Mouse (Mus musculus): ENCODE results near the gene Rhog. TPM values are rescaled to one million over a fixed set of nuclear protein-coding genes. Genes with fewer than 3 reads are reported as not detected.

Rhog gene
- polyA plus RNA-seq, 1 experiment from 2014 or later: 32.2 TPM

GRCm38 (mm10) chr7:102239591-102239990, 16.3 kb downstream of the Rhog start:
- ATAC-seq (replicated peaks; ENCODE audit: low FRiP score) (no peak), DNase-seq (ENCODE audit: low spot score) (no peak)
- H3K4me2 ChIP-seq (ENCODE audit: low read depth, low read length, severe bottlenecking): no peak overlapping the region
- no peaks in the 10 kb centered on the region for H3K27me3 ChIP-seq (ENCODE audit: control insufficient read depth, insufficient read depth, low read length)
- H3K9me3 ChIP-seq (ENCODE audit: control insufficient read depth, low read length): no peaks in the 10 kb centered on the region
- no peak overlapping the region for H3K27ac ChIP-seq (ENCODE audit: low read depth, low read length)
- H3K4me3 ChIP-seq (ENCODE audit: low read depth, low read length): no peak overlapping the region
- H3K36me3 ChIP-seq (ENCODE audit: control insufficient read depth, insufficient read depth, low read length): no peaks in the 10 kb centered on the region; the same call in 1 of the 2 replicates
- no peak overlapping the region for H3K9ac ChIP-seq (ENCODE audit: low read length)
- 93% methylated on average over 16 of the region's 16 CpGs for WGBS
- H3K4me1 ChIP-seq (replicated peaks; ENCODE audit: control insufficient read depth, insufficient read depth, low read length): no peaks in the 10 kb centered on the region

- Histone ChIP-seq H3K9ac (ENCODE audit: low read length) (no peak overlapping the region), H3K27me3 (ENCODE audit: control insufficient read depth, insufficient read depth, low read length) (no peaks in the 10 kb centered on the region), H3K4me2 (ENCODE audit: low read depth, low read length, severe bottlenecking) (no peak overlapping the region), H3K27ac (ENCODE audit: low read depth, low read length) (no peak overlapping the region), H3K9me3 (ENCODE audit: control insufficient read depth, low read length) (no peaks in the 10 kb centered on the region), H3K4me1 (replicated peaks; ENCODE audit: control insufficient read depth, insufficient read depth, low read length) (no peaks in the 10 kb centered on the region), H3K36me3 (ENCODE audit: control insufficient read depth, insufficient read depth, low read length) (no peaks in the 10 kb centered on the region; the same call in 1 of the 2 replicates), H3K4me3 (ENCODE audit: low read depth, low read length) (no peak overlapping the region)
- DNase-seq (ENCODE audit: low spot score) (no peak), ATAC-seq (replicated peaks; ENCODE audit: low FRiP score) (no peak)
- 93% methylated on average over 8 of the region's 8 CpGs for WGBS
These were observed 17.1 kb downstream of the Rhog start for GRCm38 (mm10) chr7:102238686-102239286.

DNA sequence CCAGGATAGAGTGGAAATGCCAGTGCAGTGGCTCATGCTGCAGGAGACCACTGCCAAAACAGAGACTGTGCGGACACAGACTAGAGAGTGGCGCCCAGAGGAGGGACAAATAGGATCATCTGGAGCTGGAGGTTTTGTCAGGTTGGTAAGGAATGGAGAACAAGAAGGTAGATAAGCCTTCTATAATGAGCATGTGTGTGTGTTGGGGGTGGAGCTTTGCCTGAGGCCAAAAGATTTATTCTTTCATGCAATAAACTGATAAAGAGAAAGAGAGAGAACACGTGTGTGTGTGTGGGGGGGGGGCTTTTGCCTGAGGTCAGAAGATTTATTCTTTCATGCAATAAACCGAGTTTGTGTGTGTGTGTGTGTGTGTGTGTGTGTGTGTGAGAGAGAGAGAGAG, 22.8 kb downstream of the Rhog start:
- 85% methylated on average over 4 of the region's 4 CpGs for WGBS
- no peak for DNase-seq (ENCODE audit: low spot score)

GRCm38 (mm10) chr7:102229814-102230213, 26.0 kb downstream of the Rhog start:
- Histone ChIP-seq H3K9me3 (ENCODE audit: control insufficient read depth, low read length) (no peaks in the 10 kb centered on the region), H3K27ac (ENCODE audit: low read depth, low read length) (no peak overlapping the region), H3K27me3 (ENCODE audit: control insufficient read depth, insufficient read depth, low read length) (no peaks in the 10 kb centered on the region), H3K9ac (ENCODE audit: low read length) (no peak overlapping the region), H3K36me3 (ENCODE audit: control insufficient read depth, insufficient read depth, low read length) (no peaks in the 10 kb centered on the region), H3K4me3 (ENCODE audit: low read depth, low read length) (no peak overlapping the region), H3K4me1 (replicated peaks; ENCODE audit: control insufficient read depth, insufficient read depth, low read length) (no peaks in the 10 kb centered on the region), H3K4me2 (ENCODE audit: low read depth, low read length, severe bottlenecking) (no peak overlapping the region)
- ATAC-seq (replicated peaks; ENCODE audit: low FRiP score) (no peak), DNase-seq (ENCODE audit: low spot score) (no peak)
- 96% methylated on average over 6 of the region's 6 CpGs for WGBS

More for the DNA sequence above, 22.8 kb downstream of the Rhog start:
- Histone ChIP-seq H3K9me3 (ENCODE audit: control insufficient read depth, low read length) (no peaks in the 10 kb centered on the region), H3K9ac (ENCODE audit: low read length) (no peak overlapping the region), H3K4me2 (ENCODE audit: low read depth, low read length, severe bottlenecking) (no peak overlapping the region), H3K4me1 (replicated peaks; ENCODE audit: control insufficient read depth, insufficient read depth, low read length) (no peaks in the 10 kb centered on the region), H3K27ac (ENCODE audit: low read depth, low read length) (no peak overlapping the region), H3K4me3 (ENCODE audit: low read depth, low read length) (no peak overlapping the region), H3K36me3 (ENCODE audit: control insufficient read depth, insufficient read depth, low read length) (no peaks in the 10 kb centered on the region; the same call in 1 of the 2 replicates), H3K27me3 (ENCODE audit: control insufficient read depth, insufficient read depth, low read length) (no peaks in the 10 kb centered on the region)
- no peak for ATAC-seq (replicated peaks; ENCODE audit: low FRiP score)

DNA sequence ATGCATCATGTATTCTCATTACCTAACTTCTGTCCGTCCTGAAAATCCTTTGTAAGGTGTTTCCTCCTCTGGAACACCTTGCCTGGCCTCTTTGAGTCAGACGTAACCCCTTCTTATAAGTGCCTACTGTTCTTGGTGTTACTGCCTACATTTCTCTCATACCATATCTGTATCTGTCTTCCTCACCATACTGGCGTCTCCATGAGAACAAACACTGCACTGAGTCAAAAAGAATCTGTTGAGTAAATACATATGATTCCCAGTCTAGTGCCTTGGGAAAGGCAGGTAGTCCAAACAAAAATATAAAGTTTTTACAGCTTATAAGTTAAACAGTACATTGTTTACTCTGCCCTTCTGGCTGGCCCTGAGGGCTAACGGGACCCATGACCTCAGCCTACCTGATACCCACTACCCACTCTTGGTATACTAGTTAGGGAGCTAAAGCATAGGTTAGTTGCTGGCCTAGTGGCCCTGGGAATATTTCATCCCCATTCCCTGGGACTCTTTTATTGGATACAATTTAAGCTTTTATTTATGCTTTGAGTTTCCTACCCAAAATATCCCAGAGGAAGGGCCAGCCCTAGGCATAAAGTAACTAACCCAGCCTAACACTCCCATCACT, 27.7 kb downstream of the Rhog start:
- Histone ChIP-seq H3K4me1 (replicated peaks; ENCODE audit: control insufficient read depth, insufficient read depth, low read length) (no peaks in the 10 kb centered on the region; the same call in 1 of the 2 replicates), H3K9ac (ENCODE audit: low read length) (no peak overlapping the region), H3K9me3 (ENCODE audit: control insufficient read depth, low read length) (no peaks in the 10 kb centered on the region), H3K4me3 (ENCODE audit: low read depth, low read length) (no peak overlapping the region), H3K36me3 (ENCODE audit: control insufficient read depth, insufficient read depth, low read length) (no peaks in the 10 kb centered on the region), H3K27ac (ENCODE audit: low read depth, low read length) (no peak overlapping the region), H3K4me2 (ENCODE audit: low read depth, low read length, severe bottlenecking) (no peak overlapping the region), H3K27me3 (ENCODE audit: control insufficient read depth, insufficient read depth, low read length) (no peaks in the 10 kb centered on the region)
- DNase-seq (ENCODE audit: low spot score) (no peak), ATAC-seq (replicated peaks; ENCODE audit: low FRiP score) (no peak)
- 94% methylated on average over 4 of the region's 4 CpGs for WGBS

DNA sequence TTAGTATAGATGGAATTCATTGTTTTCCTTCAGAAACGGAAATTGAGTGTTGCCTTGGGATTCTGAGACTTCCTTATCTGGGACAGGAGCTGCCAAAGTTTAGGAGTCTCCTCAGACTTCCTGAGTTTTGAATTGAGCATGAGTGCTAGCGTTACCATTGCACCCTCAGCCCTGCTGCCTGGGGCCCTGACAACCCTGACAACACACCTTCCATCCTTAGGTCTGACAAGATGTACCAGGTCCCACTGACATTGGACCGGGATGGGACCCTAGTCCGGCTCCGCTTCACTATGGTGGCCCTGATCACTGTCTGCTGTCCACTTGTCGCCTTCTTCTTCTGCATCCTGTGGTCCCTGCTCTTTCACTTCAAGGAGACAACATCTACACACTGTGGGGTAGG, 29.8 kb downstream of the Rhog start:
- Histone ChIP-seq H3K27me3 (ENCODE audit: control insufficient read depth, insufficient read depth, low read length) (no peaks in the 10 kb centered on the region), H3K4me2 (ENCODE audit: low read depth, low read length, severe bottlenecking) (no peak overlapping the region), H3K9ac (ENCODE audit: low read length) (no peak overlapping the region), H3K4me3 (ENCODE audit: low read depth, low read length) (no peak overlapping the region), H3K27ac (ENCODE audit: low read depth, low read length) (no peak overlapping the region), H3K9me3 (ENCODE audit: control insufficient read depth, low read length) (no peaks in the 10 kb centered on the region), H3K4me1 (replicated peaks; ENCODE audit: control insufficient read depth, insufficient read depth, low read length) (peaks cover 4% of the 10 kb centered on the region; the same call in 1 of the 2 replicates), H3K36me3 (ENCODE audit: control insufficient read depth, insufficient read depth, low read length) (no peaks in the 10 kb centered on the region)
- WGBS: 95% methylated on average over 6 of the region's 6 CpGs
- ATAC-seq (replicated peaks; ENCODE audit: low FRiP score) (no peak), DNase-seq (ENCODE audit: low spot score) (no peak)

DNA sequence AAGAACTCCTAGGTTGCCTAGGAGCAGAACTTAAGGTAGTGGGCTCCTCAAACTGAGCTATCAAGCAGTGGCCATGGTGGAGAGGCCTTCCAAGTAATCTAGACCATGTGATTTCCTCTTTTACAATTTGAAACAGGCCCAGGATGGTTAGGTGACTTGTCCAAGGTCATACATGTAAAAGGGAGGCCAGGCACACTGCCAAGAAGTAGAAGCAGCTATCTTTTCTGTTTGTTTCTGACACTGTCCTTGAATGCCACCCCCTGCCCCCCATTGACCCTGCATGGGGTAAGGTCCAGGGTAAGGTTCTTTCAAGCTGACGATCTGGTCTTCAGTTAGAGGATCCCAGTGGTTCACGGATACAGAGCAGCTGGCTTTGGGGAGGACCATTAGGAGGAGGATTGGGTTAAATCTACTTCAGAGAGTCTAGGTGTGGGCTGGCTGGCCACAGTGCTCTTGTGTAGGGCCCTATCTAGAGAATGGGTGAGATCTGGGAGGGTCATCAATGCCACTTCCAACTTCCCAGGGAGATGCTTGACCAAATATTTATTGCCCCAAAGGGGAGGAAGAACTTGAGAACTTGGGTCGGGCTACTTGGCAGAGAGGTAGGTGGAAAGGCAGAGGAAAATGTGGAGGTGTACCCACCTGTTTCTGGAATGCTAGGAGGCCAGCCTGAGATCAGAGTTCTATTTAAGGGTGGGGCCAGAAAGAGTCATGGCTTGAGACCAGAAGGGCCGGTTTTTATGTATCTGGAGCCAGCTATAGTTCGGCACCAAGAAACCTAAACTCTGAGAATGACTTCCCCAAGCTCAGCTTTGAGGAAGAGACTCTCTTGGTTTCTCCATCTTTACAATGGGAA, 31.7 kb downstream of the Rhog start:
- H3K4me2 ChIP-seq (ENCODE audit: low read depth, low read length, severe bottlenecking): no peak overlapping the region
- WGBS: 91% methylated on average over 5 of the region's 5 CpGs
- no peaks in the 10 kb centered on the region for H3K36me3 ChIP-seq (ENCODE audit: control insufficient read depth, insufficient read depth, low read length)
- ATAC-seq (replicated peaks; ENCODE audit: low FRiP score) (no peak), DNase-seq (ENCODE audit: low spot score) (no peak)
- peaks cover 4% of the 10 kb centered on the region; the same call in 1 of the 2 replicates for H3K4me1 ChIP-seq (replicated peaks; ENCODE audit: control insufficient read depth, insufficient read depth, low read length)
- no peaks in the 10 kb centered on the region for H3K27me3 ChIP-seq (ENCODE audit: control insufficient read depth, insufficient read depth, low read length)
- no peaks in the 10 kb centered on the region for H3K9me3 ChIP-seq (ENCODE audit: control insufficient read depth, low read length)
- H3K9ac ChIP-seq (ENCODE audit: low read length): no peak overlapping the region
- H3K27ac ChIP-seq (ENCODE audit: low read depth, low read length): no peak overlapping the region
- no peak overlapping the region for H3K4me3 ChIP-seq (ENCODE audit: low read depth, low read length)

DNA sequence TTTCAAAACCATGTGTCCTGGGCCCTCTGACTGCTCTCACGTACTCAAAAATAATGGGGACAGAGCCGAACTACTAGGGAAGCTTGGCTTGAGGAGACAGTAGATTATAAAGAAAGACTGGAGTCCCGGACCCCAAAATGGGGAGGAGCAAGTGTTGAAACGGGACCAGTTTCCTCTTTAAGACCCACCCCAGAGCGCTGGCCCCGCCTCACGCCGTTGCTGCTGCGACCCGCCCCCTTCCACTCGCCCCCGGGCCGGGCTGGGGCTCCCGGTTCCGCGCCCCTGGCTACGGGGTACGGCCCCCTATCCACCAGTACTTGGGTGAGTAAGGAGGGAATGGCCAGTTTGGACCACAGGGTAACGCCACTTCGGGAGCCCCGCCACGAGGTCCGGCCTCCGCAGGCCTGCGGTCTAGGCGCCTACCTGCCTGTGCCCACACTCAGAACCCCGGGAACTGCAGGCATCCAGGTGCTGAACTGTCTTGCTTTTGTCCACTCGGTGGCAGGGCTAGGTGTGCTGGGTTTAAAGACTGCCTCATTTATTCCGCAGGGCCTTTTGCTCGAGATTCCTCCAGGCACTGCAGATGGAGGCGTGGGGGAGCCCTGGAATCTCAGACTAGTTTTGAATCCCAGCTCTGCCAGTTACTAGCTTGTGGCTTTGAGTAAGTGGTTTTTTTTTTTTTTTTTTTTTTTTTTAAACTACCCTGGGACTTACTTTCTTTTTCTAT, 32.9 kb downstream of the Rhog start:
- ATAC-seq (replicated peaks; ENCODE audit: low FRiP score) (peak; percentile 87), DNase-seq (ENCODE audit: low spot score) (peak; percentile 79)
- Histone ChIP-seq H3K27me3 (ENCODE audit: control insufficient read depth, insufficient read depth, low read length) (no peaks in the 10 kb centered on the region), H3K27ac (ENCODE audit: low read depth, low read length) (no peak overlapping the region), H3K36me3 (ENCODE audit: control insufficient read depth, insufficient read depth, low read length) (no peaks in the 10 kb centered on the region), H3K4me3 (ENCODE audit: low read depth, low read length) (peak overlapping the region; percentile 64), H3K4me2 (ENCODE audit: low read depth, low read length, severe bottlenecking) (peak overlapping the region; percentile 78), H3K9ac (ENCODE audit: low read length) (peak overlapping the region; percentile 77), H3K9me3 (ENCODE audit: control insufficient read depth, low read length) (no peaks in the 10 kb centered on the region), H3K4me1 (replicated peaks; ENCODE audit: control insufficient read depth, insufficient read depth, low read length) (peaks cover 4% of the 10 kb centered on the region; the same call in 1 of the 2 replicates)
- under 1% methylated on average over 31 of the region's 31 CpGs for WGBS
